Mouse (Mus musculus) layer of hippocampus, adult 11-12 months (tissue): ENCODE measurements at regions not wholly inside any gene's neighbourhood (a gene's known extent, or its start where the extent isn't known, plus 50 kb on each side); places are given as distances from the start of the nearest gene placed in this dataset.

ENCODE experiments used
- DNase-seq: peaks from one replicate; pipeline ENCODE4 v3.0.0; 2022; ENCODE audit warnings: low spot score

DNA sequence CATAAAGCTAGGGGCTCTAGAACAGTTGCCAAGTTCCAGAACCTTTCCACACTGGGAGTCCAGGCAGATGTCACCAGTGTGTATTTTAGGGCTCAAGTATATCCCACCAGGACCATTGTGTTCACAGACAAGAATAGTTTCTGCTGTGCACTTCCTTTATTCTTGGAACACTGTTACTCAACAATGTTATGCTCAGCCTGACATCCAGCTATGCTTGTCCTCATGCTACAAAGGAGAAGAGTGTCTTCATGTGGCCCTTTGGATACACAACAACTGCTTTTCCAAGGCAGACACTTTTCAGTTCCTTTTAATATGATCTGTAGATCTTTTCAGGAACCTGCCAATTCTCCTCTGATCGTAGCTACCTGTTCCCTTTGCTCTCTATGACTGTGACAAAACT is 270.4 kb upstream of the Dab2 start:
- no peak for DNase-seq

DNA sequence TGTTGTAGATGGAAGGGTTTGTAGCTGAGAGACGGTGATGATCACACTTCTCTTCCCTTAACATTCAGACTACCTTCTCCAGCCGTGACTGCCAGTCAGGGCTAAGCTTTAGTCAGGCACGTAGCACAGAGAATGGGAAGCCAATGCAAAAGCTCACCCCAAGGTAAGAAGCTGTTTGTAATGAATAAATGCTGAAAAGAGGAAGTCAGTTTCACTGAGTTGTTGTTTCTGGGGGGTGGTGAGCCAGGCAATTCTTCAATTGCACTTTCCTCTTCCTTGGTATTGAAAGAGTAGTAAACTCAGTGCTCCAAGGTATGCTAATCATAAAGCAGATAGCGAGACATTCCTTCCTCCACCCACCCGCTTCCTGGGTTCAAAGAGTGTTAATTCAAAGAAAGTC is 269.2 kb upstream of the Dab2 start:
- no peak for DNase-seq

DNA sequence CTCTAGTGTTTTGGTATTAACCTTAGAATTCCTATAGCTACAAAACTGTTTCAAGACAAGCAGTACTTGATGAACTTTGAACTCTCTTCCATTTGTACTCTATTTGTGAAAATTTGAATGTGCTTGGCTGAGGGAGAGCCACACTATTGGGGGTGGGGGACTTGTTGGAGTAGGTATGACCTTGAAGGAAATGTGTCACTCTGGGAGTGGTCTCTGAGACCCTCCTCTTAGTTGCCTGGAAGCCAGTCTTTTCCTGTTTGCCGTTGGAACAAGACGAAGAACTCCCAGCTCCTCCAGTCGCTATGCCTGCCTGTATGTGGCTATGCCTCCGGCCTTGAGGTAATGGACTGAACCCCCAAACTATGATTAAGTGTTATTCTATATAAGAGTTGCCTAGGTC is 265.4 kb upstream of the Dab2 start:
- DNase-seq, result no peak

DNA sequence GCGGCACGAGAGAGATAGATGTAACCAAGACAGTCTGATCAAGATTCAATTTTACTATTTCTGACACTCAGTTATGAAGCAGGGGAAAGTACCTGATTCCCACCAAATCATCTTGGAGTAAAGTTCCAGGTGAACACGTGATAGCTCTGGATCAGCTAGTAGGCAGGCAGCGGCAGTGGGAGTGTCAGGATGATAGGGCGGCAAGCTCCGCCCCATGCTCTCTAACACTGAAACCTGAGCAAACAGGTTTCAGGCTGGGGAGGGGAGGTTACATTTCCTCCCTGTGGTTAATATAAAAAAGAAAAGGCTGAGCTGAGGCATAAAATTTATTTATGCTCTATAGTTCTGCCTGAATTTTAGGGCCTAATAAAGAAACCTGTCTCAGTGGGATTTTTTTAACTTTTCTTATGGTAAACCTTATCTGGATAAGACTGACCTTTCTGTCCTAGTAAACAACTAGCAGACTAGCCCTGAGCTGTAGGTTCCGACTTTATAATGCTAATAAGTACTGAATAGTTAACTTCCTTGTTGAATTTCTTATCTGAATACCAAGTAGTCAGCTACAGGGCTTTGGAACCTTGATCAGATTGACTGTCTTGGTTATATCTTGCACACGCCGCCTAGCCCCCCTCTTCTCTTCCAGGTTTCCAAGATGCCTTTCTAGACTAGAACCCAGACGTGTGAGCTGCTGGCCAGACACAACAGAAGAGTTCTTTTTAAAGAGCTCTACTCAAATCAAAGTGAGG is 254.9 kb upstream of the Dab2 start:
- DNase-seq, result no peak

DNA sequence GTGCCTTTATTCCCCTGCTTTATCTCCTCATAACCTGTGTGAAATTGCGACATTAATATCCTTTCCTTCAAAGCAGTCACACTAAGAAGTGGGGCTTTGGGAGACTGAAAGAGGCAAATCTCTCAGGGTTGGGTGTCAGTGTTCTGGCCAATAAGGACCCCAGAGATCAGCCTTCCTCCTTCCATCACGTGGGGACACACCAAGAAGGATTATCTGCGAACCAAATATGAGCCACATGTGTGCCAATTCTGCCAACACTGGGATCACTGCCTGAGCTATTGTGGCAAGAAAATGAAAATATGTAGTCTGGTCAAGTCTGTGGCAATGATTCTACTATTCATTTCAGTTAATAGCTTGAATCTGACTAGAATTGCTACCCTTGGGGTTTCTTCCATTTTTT is 243.9 kb upstream of the Dab2 start:
- DNase-seq, result no peak

DNA sequence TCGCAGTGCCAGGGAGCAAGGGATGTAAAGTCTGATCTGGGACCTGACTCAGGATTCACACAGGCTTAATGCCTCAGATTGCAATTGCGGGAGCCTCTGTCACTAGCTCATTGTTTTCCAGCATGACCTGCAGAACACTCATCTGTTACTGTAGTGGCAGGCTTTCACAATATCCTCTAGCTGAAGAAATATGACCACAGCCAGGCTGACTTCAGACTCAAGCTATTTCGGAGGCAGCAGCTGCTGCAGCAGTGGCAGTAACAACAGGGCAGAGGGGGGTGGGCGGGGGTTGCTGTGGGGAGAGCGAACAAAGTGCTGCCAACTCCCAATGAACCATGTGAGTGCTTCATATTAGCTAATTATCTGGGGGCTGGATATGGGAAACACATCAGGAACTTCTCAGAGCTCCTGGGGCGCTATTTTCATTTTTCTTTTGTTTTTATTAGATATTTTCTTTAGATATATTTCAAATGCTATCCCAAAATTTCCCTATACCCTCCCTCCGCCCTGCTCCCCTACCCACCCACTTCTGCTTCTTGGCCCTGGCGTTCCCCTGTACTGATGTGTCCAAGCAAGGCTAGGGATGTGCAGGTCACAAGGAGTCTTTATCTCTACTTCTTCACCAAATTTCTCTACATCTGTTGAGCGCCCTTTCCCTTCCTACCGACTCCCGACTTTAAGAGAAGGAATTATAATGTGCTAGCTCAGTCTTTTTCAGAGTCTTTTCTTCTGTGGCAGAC is 242.5 kb upstream of the Dab2 start:
- no peak for DNase-seq

DNA sequence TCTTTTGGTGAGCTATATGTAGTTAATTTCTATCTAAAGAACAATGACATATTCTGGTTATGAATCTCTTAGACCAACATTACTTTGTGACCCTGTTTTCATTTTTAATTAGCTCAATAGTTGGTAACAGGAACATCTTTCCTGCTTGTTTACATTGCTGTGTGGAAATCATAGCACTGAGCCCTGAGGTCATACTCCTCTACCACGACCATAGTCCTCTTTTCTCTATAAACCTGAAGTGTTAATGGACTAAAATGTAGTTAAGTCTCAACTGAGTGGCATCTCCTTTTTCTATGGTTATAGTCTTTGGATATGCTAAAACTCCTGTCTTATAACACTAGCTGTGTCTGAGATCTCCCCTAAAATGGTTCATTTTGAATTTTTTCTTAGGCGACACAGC is 240.2 kb upstream of the Dab2 start:
- DNase-seq, result no peak

DNA sequence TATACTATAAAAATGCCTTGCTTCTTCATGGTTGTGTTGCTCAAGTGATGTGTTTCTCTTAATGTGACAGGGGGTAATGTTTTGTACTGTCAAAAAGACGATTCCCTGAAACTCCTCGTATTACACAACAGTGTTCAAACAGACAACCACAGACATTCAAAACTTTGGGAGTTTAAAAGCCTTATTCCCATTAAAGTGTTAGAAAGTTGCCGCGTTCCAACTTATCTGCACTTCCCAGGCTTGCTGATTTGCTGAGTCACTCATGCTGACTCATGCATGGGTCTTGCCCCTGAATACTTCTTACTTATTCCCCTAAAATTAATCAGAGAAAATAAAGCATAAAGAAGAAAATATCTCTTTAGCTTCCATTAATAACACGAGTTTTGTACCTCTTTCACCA is 239.8 kb upstream of the Dab2 start:
- no peak for DNase-seq

DNA sequence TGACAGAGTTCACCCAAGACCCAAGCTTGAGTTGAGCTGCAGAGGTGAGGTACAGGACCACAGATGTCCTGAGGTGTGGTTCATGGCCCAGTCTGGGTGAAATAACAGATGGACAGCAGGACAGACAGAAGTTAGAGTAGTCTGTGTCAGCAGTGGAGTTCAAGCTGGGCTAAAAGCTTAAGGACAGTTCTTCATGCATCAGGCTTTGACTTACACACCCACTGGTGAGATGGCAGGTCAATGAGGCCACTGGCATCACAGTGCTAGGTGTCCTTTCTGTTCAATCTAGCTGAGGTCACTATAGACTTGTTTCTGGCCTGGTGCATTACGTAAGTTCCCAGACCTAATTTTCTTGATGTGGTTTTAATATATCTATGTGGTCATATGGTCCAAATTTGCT is 238.9 kb upstream of the Dab2 start:
- no peak for DNase-seq

DNA sequence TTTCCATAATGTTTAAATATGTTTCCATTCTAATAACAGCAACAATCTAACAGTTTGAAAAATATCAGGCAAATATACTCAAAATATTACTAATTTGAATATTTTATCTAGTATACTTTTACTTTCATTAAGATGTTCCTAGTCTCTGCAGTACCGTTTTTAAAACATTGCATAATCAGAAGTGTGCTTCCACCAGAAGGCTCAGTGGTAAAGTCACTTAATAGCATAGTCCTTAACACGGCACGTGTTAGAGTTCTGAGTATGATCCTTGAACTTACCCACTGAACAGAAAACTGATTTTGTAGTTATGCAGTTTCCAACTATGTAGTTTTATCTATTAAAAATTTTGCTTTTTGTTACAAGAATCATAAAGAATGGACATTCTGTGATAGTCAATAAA is 234.5 kb upstream of the Dab2 start:
- no peak for DNase-seq

DNA sequence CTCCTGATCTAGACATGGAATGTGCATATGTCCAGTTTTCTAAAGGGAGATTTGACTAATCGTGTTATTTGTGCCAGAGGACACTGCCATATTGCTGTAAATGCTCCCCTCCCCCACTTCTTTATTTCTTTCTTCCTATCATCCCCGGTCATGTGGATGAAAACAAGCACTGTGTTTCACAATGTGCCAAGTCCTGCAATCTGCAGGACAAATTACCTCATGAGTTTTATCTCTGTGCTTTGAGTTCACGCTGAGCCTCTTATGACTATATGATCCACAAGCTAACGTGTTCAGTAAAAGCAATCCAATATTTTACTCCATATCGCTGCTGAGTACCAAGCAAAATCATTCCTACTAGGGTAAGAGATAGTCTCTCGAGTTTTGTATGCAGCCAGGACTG is 232.2 kb upstream of the Dab2 start:
- DNase-seq, result no peak

DNA sequence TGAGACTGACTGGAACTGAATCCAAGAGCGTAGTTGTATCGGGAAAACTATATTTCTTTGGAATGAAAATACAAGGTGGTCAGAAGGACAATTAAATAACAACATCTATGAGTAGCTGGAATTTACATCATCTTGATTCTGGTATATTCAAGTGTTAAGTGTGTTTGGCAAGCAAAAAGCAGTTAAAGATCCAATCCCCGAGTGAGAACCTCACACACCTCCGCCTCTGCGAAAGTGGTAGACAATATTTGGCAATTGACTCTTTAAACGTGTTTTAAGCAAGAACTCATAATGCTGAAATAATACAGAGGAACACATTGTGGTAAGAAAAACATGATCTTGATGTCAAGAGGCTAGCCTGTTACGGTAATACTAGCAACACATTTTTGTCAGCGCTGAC is 231.2 kb upstream of the Dab2 start:
- no peak for DNase-seq

DNA sequence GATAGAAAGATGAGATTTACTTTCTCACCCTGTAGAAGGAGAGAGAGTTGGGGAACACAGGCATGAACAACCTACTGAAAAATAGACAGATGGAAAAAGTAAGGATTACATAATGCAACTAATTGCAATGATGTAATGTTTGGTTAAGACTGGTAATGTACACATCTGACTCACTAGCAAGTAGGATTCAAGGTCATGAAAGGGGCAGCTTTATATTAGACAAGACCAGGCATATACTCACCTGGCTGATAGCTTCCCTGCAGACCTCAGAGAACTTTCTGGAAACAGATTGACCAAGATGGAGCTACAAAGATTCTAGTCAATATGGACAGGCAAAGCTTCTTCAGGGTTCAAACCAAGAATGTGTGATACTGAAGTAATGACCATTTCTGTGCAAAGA is 227.7 kb upstream of the Dab2 start:
- no peak for DNase-seq

DNA sequence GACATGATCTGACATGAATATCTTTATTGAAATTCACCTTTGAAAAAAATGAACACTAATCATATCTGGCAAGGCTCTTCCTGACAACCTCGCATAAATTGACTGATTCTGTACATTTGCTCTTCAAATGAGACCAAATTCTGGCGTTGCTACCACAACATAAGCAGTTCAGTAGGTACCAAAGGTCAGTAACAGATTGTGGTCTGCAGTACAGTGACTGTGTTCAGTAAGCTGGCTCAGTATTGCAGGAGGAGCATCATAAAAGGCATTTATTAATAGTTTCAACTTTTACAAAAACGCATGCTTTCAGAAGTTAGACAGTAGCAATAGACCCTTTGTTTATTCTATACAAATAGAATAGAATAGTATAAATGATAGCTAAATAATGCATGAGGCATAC is 226.7 kb upstream of the Dab2 start:
- DNase-seq, result no peak

DNA sequence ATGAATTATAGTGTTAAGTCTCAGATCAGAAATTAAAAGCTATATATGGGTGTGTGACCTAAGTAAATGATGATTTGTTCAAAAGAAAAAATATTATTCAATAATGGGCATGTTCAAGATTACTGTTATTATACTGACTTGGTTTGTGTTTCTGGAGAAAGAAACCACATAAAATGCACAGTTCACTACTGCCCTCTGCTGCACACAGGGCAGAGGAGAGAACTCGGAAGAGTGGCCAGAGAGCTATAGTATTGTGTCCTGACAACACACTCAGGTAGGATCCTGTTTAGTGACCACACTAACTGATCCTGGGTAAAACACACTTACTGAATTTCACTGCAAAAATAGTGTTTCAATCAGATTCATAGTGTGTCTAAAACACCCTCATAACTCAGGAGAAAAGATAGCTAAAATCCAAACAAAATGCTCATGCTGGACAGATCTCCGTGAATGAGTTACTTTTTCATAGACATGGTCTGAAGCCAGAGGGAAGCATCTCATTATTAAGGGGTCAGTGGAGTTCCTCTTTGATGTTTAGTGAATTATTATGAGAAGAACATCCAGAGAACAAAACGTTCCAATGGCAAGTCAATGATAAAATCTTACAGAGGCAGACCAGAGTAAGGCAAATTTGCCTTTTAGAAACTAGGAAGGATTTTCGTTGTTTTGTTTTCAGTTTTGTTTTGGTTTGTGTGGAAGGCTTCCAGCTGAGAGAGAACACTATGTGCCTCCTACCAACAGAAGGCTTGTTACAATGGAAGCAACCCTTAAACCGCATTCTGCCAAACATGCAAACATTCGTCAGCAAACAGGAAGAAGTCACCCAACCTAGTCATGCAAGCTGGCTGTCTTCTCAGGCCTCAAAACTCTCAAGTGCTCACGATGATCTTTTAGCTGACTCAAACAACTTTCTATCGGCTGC is 218.6 kb upstream of the Dab2 start:
- DNase-seq, result peak; percentile 58

DNA sequence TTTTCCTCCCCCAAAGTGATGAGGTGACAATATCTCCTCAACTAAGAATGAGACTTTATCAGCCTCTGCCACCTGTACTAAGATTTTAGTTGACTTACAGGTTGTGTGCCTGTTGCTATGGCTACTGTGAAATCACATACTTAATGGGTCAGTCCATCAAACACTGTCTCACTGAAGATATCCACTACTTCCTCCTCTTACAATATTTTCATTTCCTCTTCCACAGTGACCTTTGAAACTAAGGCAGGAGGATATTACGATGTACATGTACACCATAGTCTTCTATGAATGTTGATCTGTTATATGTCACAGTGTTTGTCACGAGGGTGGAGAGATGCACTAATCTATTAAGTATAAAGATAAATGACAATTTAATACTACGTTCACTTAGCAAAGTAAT is 212.4 kb upstream of the Dab2 start:
- no peak for DNase-seq

DNA sequence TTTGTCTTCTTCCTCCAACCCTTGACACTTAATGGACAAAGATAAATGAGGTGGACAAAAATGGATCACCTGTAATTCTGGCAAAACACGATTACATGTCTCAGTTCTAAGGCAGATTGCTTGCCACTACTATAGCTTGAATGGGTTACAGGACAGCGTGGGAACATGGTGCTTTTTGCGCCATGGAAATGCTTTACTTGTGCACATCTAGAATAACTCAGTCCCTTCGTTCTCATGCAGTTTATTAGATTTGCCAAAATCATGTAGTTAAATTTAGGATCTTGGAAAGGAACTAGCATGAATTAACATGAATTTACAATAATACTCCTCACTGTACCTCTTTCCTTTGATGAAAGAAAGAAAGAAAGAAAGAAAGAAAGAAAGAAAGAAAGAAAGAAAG is 211.1 kb upstream of the Dab2 start:
- DNase-seq, result no peak

DNA sequence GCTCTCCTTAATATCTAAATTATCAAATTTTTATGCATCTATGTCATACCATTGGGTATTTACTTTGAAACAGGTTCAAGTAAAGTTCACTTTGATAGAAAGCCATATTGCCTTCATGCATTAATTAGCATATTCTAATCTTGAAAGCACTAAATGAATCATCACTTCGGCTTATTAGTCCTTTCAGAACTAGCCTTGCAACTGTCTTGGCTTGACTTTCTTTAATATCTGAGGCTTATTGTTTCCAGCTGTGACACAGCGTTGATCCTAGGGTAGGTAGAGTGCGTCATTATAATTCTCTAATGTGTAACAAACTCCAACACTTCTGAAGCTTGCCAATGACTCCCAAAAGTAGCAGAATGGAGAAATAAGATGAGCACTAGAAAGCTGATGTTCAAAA is 169.9 kb upstream of the Dab2 start:
- no peak for DNase-seq

DNA sequence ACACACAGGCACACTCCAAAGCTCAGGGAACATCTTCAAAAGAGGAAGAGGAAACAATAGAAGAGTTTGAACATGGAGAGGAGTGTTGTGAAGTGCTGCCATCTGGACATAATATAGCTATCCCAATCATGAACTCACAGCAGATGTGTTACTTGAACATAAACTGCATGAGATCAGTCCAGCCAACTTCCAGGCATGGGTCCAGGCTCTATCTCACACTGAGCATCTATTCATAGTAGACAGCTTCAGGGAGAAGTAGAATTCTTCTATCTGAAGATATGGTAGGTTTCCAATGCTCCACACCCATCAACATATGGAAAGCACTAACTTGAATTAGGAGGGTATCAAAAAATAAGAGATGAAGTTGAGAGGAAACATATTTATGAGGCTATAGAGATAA is 167.4 kb upstream of the Dab2 start:
- DNase-seq, result no peak

DNA sequence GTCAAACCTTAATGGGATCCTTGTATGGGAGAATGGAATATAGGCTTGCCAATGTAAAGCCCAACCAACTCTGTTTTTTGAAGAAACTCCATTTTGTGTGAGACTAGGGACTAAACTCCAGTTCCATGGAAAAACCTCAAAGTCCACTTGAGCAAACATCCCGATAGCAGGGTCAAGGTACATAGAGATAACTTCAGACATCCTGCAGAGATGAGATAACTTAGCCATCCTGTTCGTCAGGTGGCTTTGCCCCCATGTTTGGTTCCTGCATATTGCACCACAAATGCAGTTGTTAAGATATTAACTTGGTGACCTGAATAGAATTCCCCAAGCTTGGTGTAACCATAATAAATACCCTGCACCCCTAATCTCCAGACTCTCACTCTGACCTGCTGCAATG is 154.5 kb upstream of the Dab2 start:
- DNase-seq, result no peak

DNA sequence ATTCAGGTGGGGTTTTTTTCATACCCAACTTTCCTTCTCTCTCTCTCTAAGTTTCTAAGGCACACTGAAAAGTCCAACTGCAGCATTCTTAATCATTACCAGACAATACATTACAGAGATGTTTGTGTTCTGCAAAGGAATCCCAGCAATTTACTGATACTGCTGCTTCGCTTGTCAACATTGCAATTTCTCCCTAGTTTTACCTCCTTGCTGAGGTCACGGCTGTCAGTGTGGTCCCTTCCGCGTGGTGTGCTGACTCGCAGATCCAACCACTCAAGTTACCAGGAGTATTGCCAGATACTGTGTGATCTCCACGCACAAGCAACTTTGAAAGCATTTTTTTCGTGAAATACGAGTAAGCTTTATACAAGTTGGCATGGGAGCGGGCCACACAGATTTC is 144.9 kb upstream of the Dab2 start:
- DNase-seq, result no peak

DNA sequence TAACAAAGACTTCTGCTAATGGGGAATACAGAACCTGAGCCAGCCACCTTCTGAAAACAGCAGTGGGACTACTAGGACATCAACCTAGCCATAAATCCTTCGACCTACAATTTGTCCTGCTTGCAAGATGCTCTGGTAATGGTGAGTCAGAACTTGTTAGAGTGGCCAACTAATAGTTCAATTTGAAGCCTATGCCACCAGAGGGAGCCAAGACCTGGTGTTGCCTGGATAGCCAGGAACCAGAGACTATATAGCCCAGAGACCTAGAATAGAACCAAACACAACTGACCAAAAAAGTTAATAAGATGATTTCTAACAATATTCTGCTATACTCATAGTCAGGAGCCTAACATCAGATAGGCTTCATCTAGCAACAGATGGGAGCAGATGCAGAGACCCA is 119.3 kb upstream of the Dab2 start:
- no peak for DNase-seq

DNA sequence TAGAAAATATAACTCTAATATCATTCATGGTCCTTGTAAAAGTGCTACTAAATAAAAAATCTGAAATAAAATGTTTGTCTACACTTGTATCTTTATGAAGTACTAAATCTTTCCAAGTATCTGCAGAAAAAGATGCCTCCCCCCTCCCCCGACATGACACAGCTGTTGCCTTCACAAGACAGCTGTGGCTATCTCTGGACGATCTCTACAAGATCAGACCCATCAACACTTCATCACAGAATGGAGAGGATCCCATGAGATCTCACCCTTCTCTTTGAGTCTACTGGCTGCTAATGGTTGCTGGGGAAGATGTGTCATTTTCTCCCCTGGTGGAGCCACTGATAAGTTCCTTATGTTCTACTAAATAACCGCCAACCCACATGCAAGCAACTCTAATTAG is 116.0 kb upstream of the Dab2 start:
- DNase-seq, result no peak
